Mouse (Mus musculus) testis, adult 2 months (tissue): ENCODE measurements around the gene Gba.

Source experiments
- CTCF ChIP-seq: fragments of 200-500 bp; IDR thresholded peaks from 2 replicates; pipeline ENCODE4 v1.5.1; 2012; ENCODE audit warnings: low read depth, mild to moderate bottlenecking, inconsistent platforms, low read length, moderate library complexity; ENCODE audit not compliant: control insufficient read depth, insufficient read depth, insufficient replicate concordance
- POLR2A ChIP-seq: fragments of 200-500 bp; IDR thresholded peaks from 2 replicates; pipeline ENCODE4 v1.6.1; 2012; ENCODE audit warnings: low read depth, mild to moderate bottlenecking, inconsistent platforms, low read length, moderate library complexity; ENCODE audit not compliant: control insufficient read depth

DNA sequence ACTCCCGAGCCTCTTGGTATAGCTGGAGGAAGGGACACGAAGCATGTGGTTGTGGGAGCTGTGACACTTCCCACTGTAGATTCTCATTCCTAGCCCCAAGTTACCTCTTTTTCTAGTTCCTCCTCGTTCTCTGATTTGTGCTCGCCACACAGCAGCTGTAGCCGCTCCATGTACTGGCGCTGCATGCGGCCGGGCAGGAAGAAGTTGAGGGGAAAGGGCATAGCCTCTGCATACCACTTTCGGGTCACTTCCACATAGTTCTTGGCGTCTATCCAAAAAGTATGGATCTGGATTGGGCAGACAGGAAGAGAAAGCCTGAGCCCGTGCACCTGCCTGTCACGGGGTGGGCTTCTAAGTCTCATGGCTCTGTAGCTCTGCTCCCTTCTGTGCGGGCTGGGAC, 7.4 kb downstream of the Gba start:
- TF ChIP-seq CTCF (no peak), POLR2A (no peak)
